Mouse (Mus musculus): Measurements from ENCODE around the gene Bcan. TPM values are rescaled to one million over a fixed set of nuclear protein-coding genes. Genes with fewer than 3 reads are reported as not detected.

The Bcan gene
- polyA plus RNA-seq, 1 experiment from 2014 or later, result 1.1 TPM

DNA sequence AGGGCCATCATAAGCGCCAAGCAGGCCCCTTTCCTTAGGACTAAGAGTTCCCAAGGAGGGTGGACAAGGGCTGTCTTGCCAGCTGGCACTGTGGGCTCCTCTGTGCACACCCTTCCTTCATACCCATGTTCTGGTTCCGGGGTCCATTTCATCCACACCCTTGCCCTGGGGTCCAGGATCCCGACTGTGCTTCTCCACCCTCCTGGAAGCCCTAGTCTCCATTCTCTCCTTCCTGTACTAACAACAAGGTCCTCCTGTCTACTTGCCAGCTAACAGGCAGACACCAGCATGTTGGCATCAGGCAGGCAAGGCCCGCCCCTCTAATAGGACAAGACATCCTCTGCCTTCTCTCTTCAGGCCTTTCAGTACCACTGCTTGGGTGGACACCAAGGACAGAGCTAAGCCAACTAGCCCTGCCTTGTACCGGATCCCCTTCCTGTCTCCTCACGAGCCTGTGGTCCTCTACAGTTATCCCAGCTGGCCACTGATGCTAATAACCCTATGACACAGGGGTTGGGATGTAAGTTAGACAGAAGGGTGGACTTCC lies 18.7 kb downstream of the Bcan start:
- H3K27me3 ChIP-seq (replicated peaks; ENCODE audit: control insufficient read depth, insufficient read depth, low read length), result no peaks in the 10 kb centered on the region
- ATAC-seq (ENCODE audit: low read depth) (no peak), DNase-seq (ENCODE audit: low spot score) (no peak)
- H3K9me3 ChIP-seq (ENCODE audit: control insufficient read depth, low read length), result no peaks in the 10 kb centered on the region
- H3K36me3 ChIP-seq (ENCODE audit: control insufficient read depth, insufficient read depth, low read length), result 0 out of 2 replicates have a peak, but pooled peaks cover 3% of the 10 kb centered on the region
- H3K27ac ChIP-seq (replicated peaks; ENCODE audit: low read depth, low read length), result no peak overlapping the region; the same call in 1 of the 2 replicates
- no peak overlapping the region for H3K4me2 ChIP-seq (ENCODE audit: low read depth, low read length)
- H3K4me3 ChIP-seq (ENCODE audit: low read depth, low read length), result no peak overlapping the region
- peaks cover 32% of the 10 kb centered on the region for H3K4me1 ChIP-seq (ENCODE audit: control insufficient read depth, insufficient read depth, low read length)
- H3K9ac ChIP-seq (ENCODE audit: low read depth, low read length), result 0 out of 2 replicates have a peak overlapping the region, but pooled peaks have one; percentile 5
- 76% methylated on average over 6 of the region's 6 CpGs for WGBS

DNA sequence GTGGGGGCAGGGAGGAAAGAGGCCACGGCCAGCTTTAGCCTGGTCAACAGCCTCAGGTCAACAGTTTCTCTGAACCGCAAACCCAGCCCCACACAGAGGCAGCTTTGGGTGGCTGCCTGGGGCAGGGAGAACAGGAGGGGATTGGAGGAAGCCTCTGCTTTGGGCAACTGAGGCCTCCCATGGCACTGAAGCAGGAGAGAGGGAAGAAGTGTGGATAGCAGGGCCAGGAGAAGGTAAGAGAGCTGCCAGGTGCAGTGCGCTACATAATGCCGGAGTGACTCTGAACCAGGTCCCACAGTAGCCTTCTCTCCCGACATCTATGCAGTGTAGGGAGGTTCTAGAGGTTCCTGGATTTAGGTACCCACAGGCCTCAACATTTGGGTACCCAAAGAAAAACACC lies 19.3 kb downstream of the Bcan start:
- Histone ChIP-seq H3K27me3 (replicated peaks; ENCODE audit: control insufficient read depth, insufficient read depth, low read length) (no peaks in the 10 kb centered on the region), H3K4me1 (ENCODE audit: control insufficient read depth, insufficient read depth, low read length) (peaks cover 32% of the 10 kb centered on the region), H3K4me3 (ENCODE audit: low read depth, low read length) (no peak overlapping the region), H3K4me2 (ENCODE audit: low read depth, low read length) (no peak overlapping the region), H3K27ac (replicated peaks; ENCODE audit: low read depth, low read length) (0 out of 2 replicates have a peak overlapping the region, but pooled peaks have one; percentile 1), H3K36me3 (ENCODE audit: control insufficient read depth, insufficient read depth, low read length) (0 out of 2 replicates have a peak, but pooled peaks cover 5% of the 10 kb centered on the region), H3K9ac (ENCODE audit: low read depth, low read length) (0 out of 2 replicates have a peak overlapping the region, but pooled peaks have one; percentile 5), H3K9me3 (ENCODE audit: control insufficient read depth, low read length) (no peaks in the 10 kb centered on the region)
- no peak for DNase-seq (ENCODE audit: low spot score)
- WGBS, result 56% methylated on average over 5 of the region's 5 CpGs
- no peak for ATAC-seq (ENCODE audit: low read depth)

GRCm38 (mm10) chr3:87980085-87980484 lies 19.9 kb downstream of the Bcan start:
- Histone ChIP-seq H3K4me2 (ENCODE audit: low read depth, low read length) (no peak overlapping the region), H3K27me3 (replicated peaks; ENCODE audit: control insufficient read depth, insufficient read depth, low read length) (no peaks in the 10 kb centered on the region), H3K9ac (ENCODE audit: low read depth, low read length) (no peak overlapping the region), H3K9me3 (ENCODE audit: control insufficient read depth, low read length) (no peaks in the 10 kb centered on the region), H3K4me1 (ENCODE audit: control insufficient read depth, insufficient read depth, low read length) (peaks cover 25% of the 10 kb centered on the region), H3K27ac (replicated peaks; ENCODE audit: low read depth, low read length) (no peak overlapping the region), H3K36me3 (ENCODE audit: control insufficient read depth, insufficient read depth, low read length) (0 out of 2 replicates have a peak, but pooled peaks cover 10% of the 10 kb centered on the region), H3K4me3 (ENCODE audit: low read depth, low read length) (no peak overlapping the region)
- 44% methylated on average over 3 of the region's 3 CpGs for WGBS
- DNase-seq (ENCODE audit: low spot score) (no peak), ATAC-seq (ENCODE audit: low read depth) (no peak)

- no peak for DNase-seq (ENCODE audit: low spot score)
- Histone ChIP-seq H3K36me3 (ENCODE audit: control insufficient read depth, insufficient read depth, low read length) (0 out of 2 replicates have a peak, but pooled peaks cover 10% of the 10 kb centered on the region), H3K9ac (ENCODE audit: low read depth, low read length) (no peak overlapping the region), H3K4me1 (ENCODE audit: control insufficient read depth, insufficient read depth, low read length) (peaks cover 24% of the 10 kb centered on the region), H3K27me3 (replicated peaks; ENCODE audit: control insufficient read depth, insufficient read depth, low read length) (no peaks in the 10 kb centered on the region), H3K4me2 (ENCODE audit: low read depth, low read length) (no peak overlapping the region), H3K9me3 (ENCODE audit: control insufficient read depth, low read length) (no peaks in the 10 kb centered on the region), H3K27ac (replicated peaks; ENCODE audit: low read depth, low read length) (no peak overlapping the region), H3K4me3 (ENCODE audit: low read depth, low read length) (no peak overlapping the region)
- 91% methylated on average over 5 of the region's 5 CpGs for WGBS
- no peak for ATAC-seq (ENCODE audit: low read depth)
Measured at GRCm38 (mm10) chr3:87979493-87979892, 20.5 kb downstream of the Bcan start.

GRCm38 (mm10) chr3:87974381-87974987 lies 25.5 kb downstream of the Bcan start:
- DNase-seq (ENCODE audit: low spot score) (peak; percentile 62), ATAC-seq (ENCODE audit: low read depth) (peak; percentile 20; the same call in 1 of the 2 replicates)
- Histone ChIP-seq H3K9me3 (ENCODE audit: control insufficient read depth, low read length) (no peaks in the 10 kb centered on the region), H3K27me3 (replicated peaks; ENCODE audit: control insufficient read depth, insufficient read depth, low read length) (peaks cover 8% of the 10 kb centered on the region), H3K27ac (replicated peaks; ENCODE audit: low read depth, low read length) (0 out of 2 replicates have a peak overlapping the region, but pooled peaks have one; percentile 11), H3K4me3 (ENCODE audit: low read depth, low read length) (peak overlapping the region; percentile 54; the same call in 1 of the 2 replicates), H3K4me2 (ENCODE audit: low read depth, low read length) (peak overlapping the region; percentile 95), H3K9ac (ENCODE audit: low read depth, low read length) (0 out of 2 replicates have a peak overlapping the region, but pooled peaks have one; percentile 5), H3K36me3 (ENCODE audit: control insufficient read depth, insufficient read depth, low read length) (0 out of 2 replicates have a peak, but pooled peaks cover 10% of the 10 kb centered on the region), H3K4me1 (ENCODE audit: control insufficient read depth, insufficient read depth, low read length) (peaks cover 32% of the 10 kb centered on the region)
- WGBS, result 23% methylated on average over 12 of the region's 12 CpGs

- Histone ChIP-seq H3K27ac (replicated peaks; ENCODE audit: low read depth, low read length) (0 out of 2 replicates have a peak overlapping the region, but pooled peaks have one; percentile 11), H3K4me3 (ENCODE audit: low read depth, low read length) (peak overlapping the region; percentile 54), H3K9ac (ENCODE audit: low read depth, low read length) (peak overlapping the region; percentile 69), H3K36me3 (ENCODE audit: control insufficient read depth, insufficient read depth, low read length) (0 out of 2 replicates have a peak, but pooled peaks cover 10% of the 10 kb centered on the region), H3K9me3 (ENCODE audit: control insufficient read depth, low read length) (no peaks in the 10 kb centered on the region), H3K4me1 (ENCODE audit: control insufficient read depth, insufficient read depth, low read length) (peaks cover 32% of the 10 kb centered on the region), H3K27me3 (replicated peaks; ENCODE audit: control insufficient read depth, insufficient read depth, low read length) (peaks cover 8% of the 10 kb centered on the region), H3K4me2 (ENCODE audit: low read depth, low read length) (peak overlapping the region; percentile 95)
- no peak for DNase-seq (ENCODE audit: low spot score)
- WGBS, result 36% methylated on average over 14 of the region's 14 CpGs
- ATAC-seq (ENCODE audit: low read depth), result no peak; the same call in 1 of the 2 replicates
Measured at GRCm38 (mm10) chr3:87973593-87974380, 26.2 kb downstream of the Bcan start.

DNA sequence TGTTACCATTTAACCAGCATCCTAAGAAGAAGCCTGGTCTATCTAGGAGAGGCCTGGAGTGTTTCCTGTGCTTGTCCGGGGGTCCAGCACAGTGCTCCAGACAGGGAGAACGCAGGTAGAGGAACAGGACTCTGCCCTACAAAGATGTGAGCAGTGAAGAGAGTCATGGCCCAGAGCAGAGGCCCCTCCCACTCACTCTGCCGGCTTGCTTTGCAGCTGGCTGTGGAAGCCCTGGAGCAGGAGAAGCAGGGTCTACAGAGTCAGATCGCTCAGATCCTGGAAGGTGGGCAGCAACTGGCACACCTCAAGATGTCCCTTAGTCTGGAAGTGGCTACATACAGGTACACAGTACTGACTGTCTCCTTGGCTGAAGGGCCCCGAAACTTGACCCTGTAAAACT lies 27.3 kb downstream of the Bcan start:
- H3K4me2 ChIP-seq (ENCODE audit: low read depth, low read length), result peak overlapping the region; percentile 95
- WGBS, result 24% methylated on average over 5 of the region's 5 CpGs
- 0 out of 2 replicates have a peak, but pooled peaks cover 10% of the 10 kb centered on the region for H3K36me3 ChIP-seq (ENCODE audit: control insufficient read depth, insufficient read depth, low read length)
- peak overlapping the region; percentile 69 for H3K9ac ChIP-seq (ENCODE audit: low read depth, low read length)
- peaks cover 32% of the 10 kb centered on the region for H3K4me1 ChIP-seq (ENCODE audit: control insufficient read depth, insufficient read depth, low read length)
- H3K4me3 ChIP-seq (ENCODE audit: low read depth, low read length), result peak overlapping the region; percentile 54
- peak; percentile 13; the same call in 1 of the 2 replicates for ATAC-seq (ENCODE audit: low read depth)
- no peak for DNase-seq (ENCODE audit: low spot score)
- H3K9me3 ChIP-seq (ENCODE audit: control insufficient read depth, low read length), result no peaks in the 10 kb centered on the region
- H3K27me3 ChIP-seq (replicated peaks; ENCODE audit: control insufficient read depth, insufficient read depth, low read length), result peaks cover 8% of the 10 kb centered on the region
- H3K27ac ChIP-seq (replicated peaks; ENCODE audit: low read depth, low read length), result no peak overlapping the region

GRCm38 (mm10) chr3:87972203-87972664 lies 27.8 kb downstream of the Bcan start:
- Histone ChIP-seq H3K27me3 (replicated peaks; ENCODE audit: control insufficient read depth, insufficient read depth, low read length) (peaks cover 8% of the 10 kb centered on the region), H3K9ac (ENCODE audit: low read depth, low read length) (peak overlapping the region; percentile 69), H3K36me3 (ENCODE audit: control insufficient read depth, insufficient read depth, low read length) (0 out of 2 replicates have a peak, but pooled peaks cover 10% of the 10 kb centered on the region), H3K27ac (replicated peaks; ENCODE audit: low read depth, low read length) (peak overlapping the region; percentile 65; the same call in 1 of the 2 replicates), H3K4me2 (ENCODE audit: low read depth, low read length) (peak overlapping the region; percentile 95), H3K4me1 (ENCODE audit: control insufficient read depth, insufficient read depth, low read length) (peaks cover 32% of the 10 kb centered on the region), H3K4me3 (ENCODE audit: low read depth, low read length) (peak overlapping the region; percentile 54), H3K9me3 (ENCODE audit: control insufficient read depth, low read length) (no peaks in the 10 kb centered on the region)
- DNase-seq (ENCODE audit: low spot score) (peak; percentile 65), ATAC-seq (ENCODE audit: low read depth) (0 out of 2 replicates have a peak, but pooled peaks have one; percentile 20)
- WGBS, result 7% methylated on average over 8 of the region's 8 CpGs
